Mouse (Mus musculus) adrenal gland, postnatal 4 days (tissue): ENCODE measurements around the gene Il13. TPM values are rescaled to one million over a fixed set of nuclear protein-coding genes. Genes with fewer than 3 reads are reported as not detected.

ENCODE experiments used
- DNase-seq, 2 experiments: peaks; one replicate each; pipeline ENCODE4 v3.0.0; 2021 to 2022; ENCODE audit warnings: low spot score in 2 of 2, mixed read lengths in 2 of 2
- total RNA-seq, 2 experiments: library from RNA; stranded (reverse); gene quantifications; 2 replicates each; pipeline ENCODE4 v1.2.3; 2021

Gene Il13
- total RNA-seq, 2 experiments from 2014 or later, result not detected

DNA sequence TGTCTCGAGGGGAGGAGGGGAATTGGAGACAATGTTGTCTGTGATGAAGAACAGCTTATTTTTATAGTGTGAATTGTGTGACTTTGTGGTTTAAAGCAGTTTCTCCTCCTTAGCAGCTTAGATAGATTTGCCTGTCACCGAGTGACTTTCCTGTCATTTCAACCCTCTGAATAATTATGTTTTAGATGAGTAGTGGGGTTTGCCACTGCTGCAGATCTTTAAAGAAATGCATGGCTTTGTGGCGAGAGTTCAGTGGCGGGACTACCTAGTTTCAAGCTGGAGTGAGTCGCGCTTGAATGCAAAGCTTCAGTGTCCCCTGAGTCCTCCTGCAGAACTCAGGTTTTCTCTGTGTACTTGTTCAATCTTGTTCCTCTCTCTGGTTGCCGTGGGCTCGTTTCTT is 46.2 kb downstream of the Il13 start:
- DNase-seq, result no peak

DNA sequence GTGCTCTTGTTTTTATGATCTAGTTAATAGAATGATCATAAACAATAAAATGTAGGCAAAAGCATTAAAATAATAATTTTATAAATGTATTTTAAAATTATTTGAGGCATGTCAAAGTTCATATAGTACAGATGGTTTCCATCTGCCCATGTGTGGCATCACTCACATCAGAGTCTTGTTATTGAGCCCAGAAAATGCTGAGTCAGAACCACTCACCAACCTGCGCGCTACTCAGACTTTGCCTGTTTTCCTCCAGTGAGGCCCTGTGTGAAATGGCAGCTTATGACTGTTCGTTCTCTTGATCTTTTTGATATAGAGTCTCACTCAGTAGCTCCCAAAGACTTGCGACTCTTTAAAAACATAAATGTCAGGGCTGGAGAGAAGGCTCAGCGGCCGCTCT is 49.0 kb downstream of the Il13 start:
- DNase-seq, result no peak

DNA sequence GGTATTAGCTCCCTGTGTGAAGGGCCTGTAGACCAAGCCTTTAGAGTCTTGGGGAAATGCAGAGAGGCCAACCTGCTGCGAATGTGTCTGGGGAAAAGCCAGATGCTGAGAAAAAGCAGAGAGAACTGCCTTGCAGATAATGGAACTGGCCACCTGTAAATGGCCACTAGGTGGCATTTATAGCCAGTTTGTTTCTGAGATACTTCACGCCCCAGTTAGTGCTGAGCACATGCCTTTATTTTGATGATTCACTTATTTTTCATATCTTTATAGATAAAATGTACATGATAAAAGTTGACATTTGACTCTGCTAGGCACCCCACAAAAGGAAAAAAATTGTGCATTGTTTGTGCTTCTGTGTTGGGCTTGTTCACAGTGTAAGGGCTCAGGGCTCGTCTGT is 49.7 kb downstream of the Il13 start:
- DNase-seq, result no peak

DNA sequence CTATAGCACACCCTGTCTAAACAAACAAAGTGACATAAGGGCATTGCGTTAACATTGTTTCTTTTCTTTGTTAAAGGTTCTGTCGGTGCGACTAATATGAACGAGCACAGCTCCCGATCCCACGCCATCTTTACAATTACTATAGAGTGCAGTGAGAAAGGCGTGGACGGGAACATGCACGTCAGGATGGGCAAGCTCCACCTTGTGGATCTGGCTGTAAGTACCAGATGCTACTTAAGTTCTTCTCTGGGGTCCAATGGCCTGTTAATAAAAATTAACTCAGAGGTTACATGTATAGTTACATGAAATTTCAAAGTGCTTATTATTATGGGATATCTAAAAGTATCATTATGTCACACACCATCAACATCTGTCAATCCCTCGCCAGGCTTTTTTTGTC is 51.4 kb downstream of the Il13 start:
- no peak for DNase-seq

Other genes starting within 250 kb of the Il13 start
- gene Leap2, start 211.5 kb downstream of the Il13 start, total RNA-seq, result 1 to 10 TPM in 1 of 2 experiments, not detected in 1; 7.2 TPM
- gene Uqcrq, start 203.9 kb downstream of the Il13 start, total RNA-seq, result 100 to 1,000 TPM; 559 to 683 TPM
- 1 to 10 TPM in 1 of 2 experiments, under 1 TPM in 1; 0.85 to 1.1 TPM for gene Gdf9, start 203.7 kb downstream of the Il13 start, total RNA-seq
- gene Gm10447, start 177.6 kb downstream of the Il13 start, total RNA-seq, result under 1 TPM; 0.36 to 0.51 TPM
- gene Shroom1, start 177.5 kb downstream of the Il13 start, total RNA-seq, result 1 to 10 TPM; 4.5 to 5.8 TPM
- not detected for gene Gm9837, start 164.2 kb downstream of the Il13 start, total RNA-seq
- not detected for gene Gm9945, start 154.5 kb downstream of the Il13 start, total RNA-seq
- 1 to 10 TPM; 1.7 to 2.2 TPM for gene Sowaha, start 154.4 kb downstream of the Il13 start, total RNA-seq
- 10 to 100 TPM; 60.4 to 65.7 TPM for gene Sept8, start 115.4 kb downstream of the Il13 start, total RNA-seq
- gene Kif3a, start 67.3 kb downstream of the Il13 start, total RNA-seq, result 10 to 100 TPM; 27.5 to 30.1 TPM
- not detected for gene Il4, start 16.0 kb downstream of the Il13 start, total RNA-seq
- gene Rad50, start 72.6 kb upstream of the Il13 start, total RNA-seq, result 10 to 100 TPM; 21.5 to 24.4 TPM
- not detected for gene Il5, start 86.1 kb upstream of the Il13 start, total RNA-seq
- 10 to 100 TPM; 33.6 to 40.2 TPM for gene Irf1, start 135.3 kb upstream of the Il13 start, total RNA-seq
- gene Gm17334, start 138.5 kb upstream of the Il13 start, total RNA-seq, result 1 to 10 TPM in 1 of 2 experiments, under 1 TPM in 1; 0.82 to 1.1 TPM
- 10 to 100 TPM in 1 of 2 experiments, 1 to 10 TPM in 1; 7.9 to 10.6 TPM for gene Gm12216, start 224.6 kb upstream of the Il13 start, total RNA-seq